Mouse (Mus musculus): ENCODE results near the gene Fance.

- TF ChIP-seq POLR2A (IDR thresholded peaks at IDR 0.05; ENCODE audit: low read depth, low read length) (no peak), CTCF (conservative IDR thresholded peaks at IDR 0.05; ENCODE audit: insufficient read depth, insufficient read length, low read depth, low read length) (no peak)
Measured at GRCm38 (mm10) chr17:28375592-28376061, 62.3 kb downstream of the Fance start.

Measured in kidney, adult 2 months (tissue).